Mouse (Mus musculus): Measurements from ENCODE around the gene Rrbp1.

GRCm38 (mm10) chr2:143948416-143948815 lies 62.6 kb downstream of the Rrbp1 start:
- TF ChIP-seq CTCF (IDR thresholded peaks at IDR 0.05; ENCODE audit: borderline replicate concordance, insufficient read depth, low read depth, low read length) (no peak), POLR2A (IDR thresholded peaks at IDR 0.05; ENCODE audit: borderline replicate concordance, insufficient read depth, low read length) (no peak)

All from cerebellum, adult 2 months (tissue).